Mouse (Mus musculus) Muller cell, postnatal 12 days (primary cell): ENCODE results near the gene Sfta2.

Source experiments
- DNase-seq: peaks from one replicate; pipeline ENCODE4 v3.0.0-alpha.2; 2015; ENCODE audit errors: inconsistent ontology term

Sfta2 gene

GRCm38 (mm10) chr17:35592131-35592530 is 9.2 kb upstream of the Sfta2 start:
- DNase-seq = no peak

GRCm38 (mm10) chr17:35593786-35594185 is 7.6 kb upstream of the Sfta2 start:
- DNase-seq = no peak

- DNase-seq = no peak
Observed at GRCm38 (mm10) chr17:35594456-35594855, 6.9 kb upstream of the Sfta2 start.

GRCm38 (mm10) chr17:35597399-35597798 is 4.0 kb upstream of the Sfta2 start:
- DNase-seq = no peak

- DNase-seq = no peak
Observed at GRCm38 (mm10) chr17:35601736-35602354, 496 bp downstream of the Sfta2 start.

GRCm38 (mm10) chr17:35617127-35617526 is 15.8 kb downstream of the Sfta2 start:
- DNase-seq = no peak

- DNase-seq = no peak
Observed at GRCm38 (mm10) chr17:35626537-35626936, 25.2 kb downstream of the Sfta2 start, which contains the start of gene Gm9573. Gene Gm9573, minus strand, starts transcription at chr17:35626637.

- DNase-seq = peak; percentile 87
Observed at GRCm38 (mm10) chr17:35633992-35634391, 32.6 kb downstream of the Sfta2 start.

GRCm38 (mm10) chr17:35635202-35635601 is 33.9 kb downstream of the Sfta2 start:
- DNase-seq = no peak

GRCm38 (mm10) chr17:35635699-35636111 is 34.4 kb downstream of the Sfta2 start:
- DNase-seq = peak; percentile 67

GRCm38 (mm10) chr17:35636363-35636762 is 35.0 kb downstream of the Sfta2 start:
- peak; percentile 45 for DNase-seq

- DNase-seq = peak; percentile 74
Observed at GRCm38 (mm10) chr17:35638475-35639190, 37.3 kb downstream of the Sfta2 start.

- DNase-seq = no peak
Observed at GRCm38 (mm10) chr17:35639352-35639751, 38.0 kb downstream of the Sfta2 start.

GRCm38 (mm10) chr17:35643609-35644236 is 42.4 kb downstream of the Sfta2 start, which contains the start of gene Mucl3:
Gene Mucl3, minus strand, starts transcription at chr17:35643695.
- no peak for DNase-seq

GRCm38 (mm10) chr17:35649429-35649828 is 48.1 kb downstream of the Sfta2 start:
- DNase-seq = no peak

- no peak for DNase-seq
Observed at GRCm38 (mm10) chr17:35653086-35653485, 51.7 kb downstream of the Sfta2 start.

- DNase-seq = peak; percentile 29
Observed at GRCm38 (mm10) chr17:35665957-35666515, 64.7 kb downstream of the Sfta2 start.

- no peak for DNase-seq
Observed at GRCm38 (mm10) chr17:35666851-35667256, 65.5 kb downstream of the Sfta2 start.

- peak; percentile 98 for DNase-seq
Observed at GRCm38 (mm10) chr17:35667334-35668065, 66.2 kb downstream of the Sfta2 start, which contains the start of gene Vars2. Gene Vars2, minus strand, starts transcription at chr17:35667592.

GRCm38 (mm10) chr17:35669731-35670130 is 68.4 kb downstream of the Sfta2 start:
- DNase-seq = no peak

GRCm38 (mm10) chr17:35671846-35672245 is 70.5 kb downstream of the Sfta2 start:
- no peak for DNase-seq

- DNase-seq = no peak
Observed at GRCm38 (mm10) chr17:35672527-35672926, 71.2 kb downstream of the Sfta2 start.
